Mouse (Mus musculus): ENCODE measurements around the gene Sipa1l3. TPM values are rescaled to one million over a fixed set of nuclear protein-coding genes. Genes with fewer than 3 reads are reported as not detected.

Sipa1l3 gene
- polyA plus RNA-seq, 1 experiment, result 38.2 TPM

DNA sequence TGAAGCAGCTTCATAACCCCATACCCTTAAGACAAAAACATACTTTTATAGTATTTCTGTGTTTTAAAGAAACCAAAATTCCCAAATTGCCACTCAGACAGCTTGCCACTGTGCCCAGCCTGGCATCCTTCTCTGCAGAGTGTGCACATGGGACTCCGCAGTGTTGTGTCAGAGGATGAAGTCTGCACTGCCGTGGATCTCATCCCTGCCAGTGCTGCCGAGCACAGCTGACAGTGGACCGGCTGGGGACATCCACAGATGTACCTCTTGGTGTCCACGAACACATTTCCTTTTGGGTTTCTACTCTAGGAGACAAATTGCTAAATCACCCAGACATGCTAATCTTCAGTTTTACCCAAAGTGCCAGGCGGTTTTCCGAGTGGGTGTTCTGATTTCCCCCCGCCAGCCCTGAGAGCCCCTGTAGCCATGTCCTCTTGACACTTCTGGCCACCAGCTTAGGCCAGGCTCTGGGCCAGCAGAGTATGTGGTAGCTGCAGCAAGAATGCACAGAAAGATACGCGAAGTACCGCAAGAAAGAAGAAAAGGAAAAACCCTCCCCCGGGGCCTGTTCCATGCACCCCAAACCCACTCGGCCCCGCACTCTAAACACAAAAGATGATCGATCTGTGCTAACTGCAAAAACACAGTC lies 127.2 kb downstream of the Sipa1l3 start:
- no peak for DNase-seq (ENCODE audit: extremely low spot score in 1 of 2, low spot score in 1 of 2)

DNA sequence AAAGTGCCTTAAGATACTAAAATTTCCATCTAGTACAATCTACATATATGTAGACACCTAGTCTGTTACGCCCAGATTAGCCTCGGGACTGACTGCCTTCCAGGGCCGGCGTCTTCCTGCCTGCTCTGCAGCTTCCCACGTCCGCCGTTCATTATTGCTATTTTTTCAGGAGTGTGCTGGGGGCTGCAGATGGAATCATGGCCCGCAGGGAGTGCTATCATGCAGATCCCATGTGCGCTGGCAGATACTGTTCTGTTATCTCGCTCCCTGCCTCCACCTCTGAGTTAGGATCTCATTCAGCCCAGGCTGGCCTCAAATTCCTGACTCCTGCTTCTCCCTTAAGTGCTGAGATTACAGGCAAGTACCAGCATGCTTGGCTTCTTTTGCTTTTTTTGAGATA lies 128.2 kb downstream of the Sipa1l3 start:
- no peak for DNase-seq (ENCODE audit: extremely low spot score in 1 of 2, low spot score in 1 of 2)

DNA sequence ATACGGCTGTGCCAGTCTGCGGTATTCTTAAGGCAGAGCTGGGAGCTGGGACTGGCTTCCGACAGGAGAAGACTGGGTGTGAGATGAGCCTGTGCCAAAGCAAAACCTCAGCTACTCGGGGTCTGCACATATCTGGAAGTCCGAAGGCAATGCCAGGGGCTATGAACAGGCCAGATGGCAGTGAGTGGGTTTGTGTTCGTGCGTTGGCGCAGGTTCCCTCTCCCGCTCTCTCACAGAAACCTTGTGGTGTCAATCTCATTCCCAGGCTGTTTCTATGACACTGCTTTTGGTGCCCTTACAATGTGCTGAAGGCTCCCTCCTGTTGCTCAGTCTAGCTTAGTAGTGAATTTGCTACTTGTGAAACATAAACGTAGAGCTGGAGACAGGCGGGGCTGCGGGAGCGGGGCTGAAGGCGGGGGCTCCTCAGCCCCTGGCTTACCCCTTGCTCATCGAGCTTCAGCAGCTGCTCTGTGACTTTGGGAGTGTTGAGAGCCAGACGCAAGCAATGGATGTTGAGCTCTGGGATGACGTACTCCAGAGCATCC lies 130.8 kb downstream of the Sipa1l3 start:
- DNase-seq (ENCODE audit: extremely low spot score in 1 of 2, low spot score in 1 of 2), result peak in 1 of 2 experiments; percentile 72

DNA sequence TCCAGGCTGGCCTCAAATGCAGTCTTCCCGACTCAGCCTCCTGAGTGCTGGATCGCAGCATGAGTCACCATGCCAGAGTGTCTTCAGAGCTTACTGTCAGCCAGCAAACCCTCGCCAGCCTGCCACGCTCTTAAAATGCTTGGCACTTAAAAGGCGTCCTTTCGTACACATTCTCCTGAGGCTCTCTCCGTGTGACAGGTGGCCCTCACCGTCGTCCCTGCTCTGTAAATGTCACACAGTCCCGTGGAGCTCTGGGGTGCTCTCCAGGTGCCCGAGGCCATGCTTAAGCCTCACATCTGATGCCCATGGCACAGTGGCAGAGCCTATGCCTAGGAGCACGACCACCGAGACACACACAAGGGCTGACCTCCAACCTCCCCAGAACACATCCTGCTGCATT lies 132.1 kb downstream of the Sipa1l3 start:
- DNase-seq (ENCODE audit: extremely low spot score in 1 of 2, low spot score in 1 of 2), result no peak

DNA sequence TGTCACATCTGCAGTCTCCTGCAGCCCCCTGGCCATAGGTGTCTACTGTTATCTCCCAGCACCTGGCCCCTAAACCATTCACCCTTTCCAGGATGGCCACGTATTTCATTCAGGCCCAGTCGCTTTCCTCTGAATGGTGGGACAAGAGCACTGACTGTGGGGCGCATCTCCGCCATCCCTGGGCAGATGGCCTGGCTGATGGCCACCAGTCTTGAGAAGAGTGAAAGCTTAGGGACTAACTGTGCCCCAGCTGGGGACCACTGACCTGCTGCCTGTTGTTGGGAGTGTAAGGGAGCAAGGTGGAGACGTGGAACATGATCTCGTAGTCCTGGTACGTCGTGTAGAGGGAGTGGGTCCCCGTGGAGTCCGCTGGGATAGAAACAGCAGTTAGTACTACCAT lies 132.7 kb downstream of the Sipa1l3 start:
- DNase-seq (ENCODE audit: extremely low spot score in 1 of 2, low spot score in 1 of 2), result no peak

DNA sequence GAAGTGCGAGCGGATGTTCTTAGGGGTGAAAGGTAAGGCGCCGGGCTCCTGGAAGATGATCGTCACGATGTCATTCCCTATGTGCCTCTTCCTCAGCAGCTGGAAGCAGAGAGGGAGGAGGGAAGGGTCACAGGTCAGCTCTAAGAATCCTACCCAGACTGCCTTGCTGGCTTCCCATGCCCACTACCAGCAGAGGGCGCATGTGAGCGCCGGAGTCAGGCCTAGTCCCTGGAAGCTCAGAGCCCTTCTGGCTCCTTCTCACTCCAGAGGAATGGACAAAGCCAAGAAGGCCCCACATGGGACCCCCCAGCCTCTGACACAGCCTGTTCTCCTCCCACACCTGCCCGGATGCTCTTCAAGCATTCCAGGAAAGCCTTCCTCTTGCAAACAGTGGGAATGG lies 135.2 kb downstream of the Sipa1l3 start:
- peak in 1 of 2 experiments; percentile 90 for DNase-seq (ENCODE audit: extremely low spot score in 1 of 2, low spot score in 1 of 2)

DNA sequence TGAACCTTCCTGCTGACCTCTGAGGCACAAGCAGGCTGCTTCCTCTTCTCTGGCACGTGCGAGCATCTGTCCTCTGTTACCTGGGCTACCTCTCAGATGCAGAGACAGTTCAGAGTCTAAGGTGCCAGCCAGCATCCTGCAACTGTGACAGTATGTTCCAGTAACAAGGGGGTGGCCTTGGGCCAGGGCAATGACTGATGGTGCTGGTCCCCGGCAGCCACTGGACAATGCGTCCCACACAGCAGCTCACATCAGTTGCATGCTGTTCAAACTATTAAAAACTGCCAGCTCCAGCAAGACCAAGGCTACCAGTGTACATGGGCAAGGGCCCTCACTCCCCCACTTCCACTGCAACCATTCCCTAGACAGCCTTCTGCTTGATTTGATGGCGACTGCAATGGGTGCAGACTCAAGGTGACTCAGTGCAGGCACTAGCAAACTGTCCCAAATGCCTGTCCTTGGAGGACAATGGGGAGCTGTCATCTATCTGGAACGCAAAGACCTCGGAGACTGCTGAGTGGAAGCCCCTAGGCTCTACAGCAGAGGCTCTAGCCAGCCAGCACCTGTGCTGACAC lies 136.9 kb downstream of the Sipa1l3 start:
- no peak for DNase-seq (ENCODE audit: extremely low spot score in 1 of 2, low spot score in 1 of 2)

DNA sequence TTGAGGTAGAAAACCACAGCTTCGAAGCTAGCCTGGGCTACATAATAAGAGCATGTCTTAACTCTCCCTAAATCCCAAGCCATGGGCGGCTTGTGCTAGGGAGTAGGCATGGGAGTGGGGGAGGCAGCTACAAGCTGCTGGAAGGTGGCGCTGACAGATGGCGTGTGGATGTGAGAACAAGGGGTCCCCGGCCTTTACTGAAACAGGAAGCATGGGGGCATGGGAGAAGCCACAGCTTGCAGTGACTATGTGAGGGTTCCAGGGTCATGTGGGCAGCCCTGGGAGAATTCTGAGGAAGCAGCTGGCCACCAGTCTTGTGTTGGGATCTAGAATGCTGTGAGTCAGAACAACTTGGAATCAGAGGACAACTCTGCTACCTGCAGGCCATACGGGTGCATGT lies 144.4 kb downstream of the Sipa1l3 start:
- DNase-seq (ENCODE audit: extremely low spot score in 1 of 2, low spot score in 1 of 2), result no peak

DNA sequence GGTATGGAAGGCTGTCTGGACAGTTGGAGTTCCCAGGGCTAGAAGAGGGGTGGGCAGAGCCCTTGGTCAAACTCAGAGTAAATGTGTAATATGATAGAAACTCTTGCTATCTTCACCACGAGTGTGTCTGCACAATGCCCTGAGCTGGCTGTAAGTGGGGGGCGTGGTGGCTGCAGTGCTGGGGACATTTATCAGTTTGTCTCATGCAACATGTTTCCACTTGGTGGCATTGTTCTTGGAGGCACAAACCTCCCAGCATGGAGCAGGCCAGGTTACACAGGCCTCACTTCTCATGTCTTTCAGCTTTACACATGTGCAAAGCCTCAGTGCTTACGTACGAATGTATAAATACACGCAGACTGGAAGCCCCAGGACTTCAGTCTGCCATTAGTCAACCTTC lies 146.3 kb downstream of the Sipa1l3 start:
- DNase-seq (ENCODE audit: extremely low spot score in 1 of 2, low spot score in 1 of 2), result no peak

DNA sequence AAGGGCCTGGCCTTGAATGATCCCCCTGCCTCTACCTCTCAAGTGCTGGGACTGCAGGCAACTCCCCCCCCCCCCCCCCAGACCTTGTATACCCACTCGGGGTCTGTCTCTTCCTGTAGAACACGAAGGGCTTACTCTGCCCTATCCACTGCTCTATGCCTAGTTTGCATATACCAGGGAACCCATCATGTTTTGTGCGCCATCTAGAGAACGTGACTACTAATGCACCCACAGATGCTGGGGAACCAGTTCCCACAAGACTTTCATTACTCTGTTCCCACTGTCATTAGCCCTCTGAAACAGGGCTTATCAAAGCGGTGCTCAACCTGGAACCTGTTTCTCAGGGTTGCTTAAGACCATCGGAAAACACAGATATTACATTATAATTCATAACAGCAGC lies 148.4 kb downstream of the Sipa1l3 start:
- DNase-seq (ENCODE audit: extremely low spot score in 1 of 2, low spot score in 1 of 2), result peak in 1 of 2 experiments; percentile 38

DNA sequence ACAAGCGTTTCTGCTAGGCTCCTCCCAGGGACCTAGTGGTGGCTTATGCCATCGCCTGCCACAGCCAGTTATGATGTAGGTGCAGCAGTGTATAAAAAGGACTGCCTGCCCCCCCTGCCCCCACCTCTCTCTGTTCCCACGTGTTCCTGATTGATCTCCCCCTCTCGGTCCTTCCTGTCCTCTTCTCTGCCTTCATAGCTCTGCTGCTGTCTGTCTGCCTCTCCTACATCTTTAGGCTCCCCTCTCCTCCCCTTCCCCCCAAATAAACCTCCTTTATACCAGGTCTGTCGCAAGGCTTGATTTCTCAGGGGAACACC lies 150.5 kb downstream of the Sipa1l3 start:
- no peak for DNase-seq (ENCODE audit: extremely low spot score in 1 of 2, low spot score in 1 of 2)

DNA sequence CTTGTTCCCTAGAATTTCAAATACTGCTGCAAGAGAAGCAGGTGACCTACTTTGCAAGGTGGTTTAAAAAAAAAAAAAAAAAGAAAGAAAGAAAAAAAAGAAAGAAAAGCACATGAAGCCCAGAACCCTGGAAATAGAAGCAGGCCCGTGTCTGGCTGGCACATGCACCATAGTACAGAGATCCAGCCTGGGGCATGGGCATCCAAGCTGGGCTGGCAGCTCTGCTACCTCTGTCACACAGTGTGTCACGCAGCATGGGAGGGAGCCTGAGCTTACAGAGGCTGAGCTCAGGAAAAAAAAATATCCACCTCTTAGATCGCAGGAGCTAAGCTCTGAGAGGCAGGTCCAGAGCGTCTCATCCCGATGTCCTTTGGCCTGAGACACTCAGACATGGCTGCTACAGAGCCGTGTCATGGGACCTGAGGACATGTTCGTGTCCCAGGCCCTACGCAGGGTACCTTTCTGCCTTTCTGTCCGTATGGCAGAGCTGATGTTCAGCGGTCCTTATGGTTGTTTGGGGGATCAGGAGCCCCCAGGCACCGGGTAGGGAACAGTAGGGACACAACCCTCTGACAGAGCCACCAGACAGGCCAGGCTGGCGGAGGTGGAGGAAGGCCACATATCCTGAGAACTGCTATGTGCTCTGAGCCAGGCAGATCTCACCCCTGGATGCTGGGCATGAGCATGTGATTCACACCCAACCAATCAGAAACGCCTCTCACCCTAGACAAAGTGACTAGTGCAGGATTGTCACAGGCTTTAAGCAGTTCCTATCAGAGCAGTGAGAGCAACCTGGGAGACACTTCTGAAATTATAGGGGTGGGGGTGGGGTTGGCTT lies 151.1 kb downstream of the Sipa1l3 start:
- DNase-seq (ENCODE audit: extremely low spot score in 1 of 2, low spot score in 1 of 2), result peak in 1 of 2 experiments; percentile 71

DNA sequence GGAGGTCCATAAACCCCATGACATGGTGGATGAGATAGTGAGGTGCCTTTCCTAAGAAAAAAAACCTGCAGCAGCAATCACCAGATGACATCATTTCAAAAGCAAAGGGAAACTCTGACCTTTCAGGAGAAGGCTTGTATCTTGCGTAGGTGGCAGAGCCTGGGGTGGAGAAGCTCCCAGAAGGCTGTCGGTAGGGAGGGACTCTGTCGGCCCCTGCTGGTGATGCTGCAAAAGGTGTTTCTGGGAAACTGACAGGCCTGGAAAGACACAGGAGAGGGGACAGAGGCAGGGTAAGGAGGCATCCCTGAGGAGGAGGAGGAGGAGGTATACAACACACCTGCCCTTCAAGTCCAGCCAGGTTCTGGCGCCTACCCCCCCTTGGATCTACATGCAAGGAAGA lies 154.4 kb downstream of the Sipa1l3 start:
- peak in 1 of 2 experiments; percentile 85 for DNase-seq (ENCODE audit: extremely low spot score in 1 of 2, low spot score in 1 of 2)

DNA sequence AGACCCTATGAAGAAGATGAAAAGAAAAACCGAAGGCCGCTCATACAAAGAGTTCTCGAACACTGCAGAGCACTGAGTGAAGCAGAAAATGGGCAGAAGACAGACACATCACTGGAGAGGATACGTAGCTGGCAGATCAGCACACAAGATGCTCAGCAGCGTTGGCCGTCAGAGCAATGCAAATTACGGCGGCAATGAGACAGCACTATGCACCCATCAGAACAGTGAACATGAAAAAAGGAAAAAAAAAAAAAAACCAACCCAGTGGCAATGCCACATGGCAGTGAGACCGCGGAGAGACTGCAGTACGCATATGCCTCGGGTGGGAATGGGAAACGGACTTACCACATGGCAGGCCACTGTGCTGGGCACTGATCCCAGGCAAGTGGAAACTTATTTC lies 156.9 kb downstream of the Sipa1l3 start:
- DNase-seq (ENCODE audit: extremely low spot score in 1 of 2, low spot score in 1 of 2), result no peak

DNA sequence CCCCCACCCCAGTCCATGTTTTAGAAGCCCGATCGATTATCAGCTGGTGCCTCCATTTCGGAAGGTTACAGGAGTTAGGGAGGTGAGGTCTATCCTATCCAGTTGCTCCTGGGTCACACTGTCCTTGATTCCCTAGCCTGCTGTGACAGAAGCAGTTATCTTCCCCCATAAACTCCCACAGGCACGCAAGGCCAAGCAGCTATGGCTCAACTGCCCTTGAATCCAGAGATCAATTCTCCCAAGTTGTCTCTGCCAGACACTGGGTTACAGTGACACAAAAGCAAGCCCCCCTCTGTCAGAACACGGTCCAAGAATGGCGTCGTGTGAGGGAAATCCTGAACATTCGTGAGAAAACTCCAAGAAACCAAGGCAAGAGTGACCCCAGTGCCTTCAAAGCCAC lies 163.0 kb downstream of the Sipa1l3 start:
- DNase-seq (ENCODE audit: extremely low spot score in 1 of 2, low spot score in 1 of 2), result no peak

DNA sequence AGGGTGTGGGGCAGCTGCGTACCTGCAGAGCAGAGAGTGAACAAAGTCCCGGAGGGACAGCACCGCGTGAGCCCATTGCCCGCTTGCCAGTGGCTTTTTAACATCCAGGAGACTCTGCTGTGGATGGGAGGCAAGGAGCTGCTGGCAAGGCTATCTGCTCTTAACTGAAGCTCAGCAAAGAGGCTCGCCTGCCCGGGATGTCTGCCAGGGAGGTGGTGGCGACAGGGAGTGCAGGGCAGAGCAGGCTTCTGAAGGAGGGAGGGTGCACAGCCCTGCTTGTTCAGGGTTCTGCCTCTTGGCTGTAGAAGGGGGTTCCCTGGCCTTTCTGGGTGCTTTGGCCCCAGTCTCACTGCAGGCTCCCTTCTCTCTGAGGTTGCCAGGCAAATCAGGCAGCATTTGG lies 164.3 kb downstream of the Sipa1l3 start:
- peak; percentile 52 to 60 for DNase-seq (ENCODE audit: extremely low spot score in 1 of 2, low spot score in 1 of 2)

DNA sequence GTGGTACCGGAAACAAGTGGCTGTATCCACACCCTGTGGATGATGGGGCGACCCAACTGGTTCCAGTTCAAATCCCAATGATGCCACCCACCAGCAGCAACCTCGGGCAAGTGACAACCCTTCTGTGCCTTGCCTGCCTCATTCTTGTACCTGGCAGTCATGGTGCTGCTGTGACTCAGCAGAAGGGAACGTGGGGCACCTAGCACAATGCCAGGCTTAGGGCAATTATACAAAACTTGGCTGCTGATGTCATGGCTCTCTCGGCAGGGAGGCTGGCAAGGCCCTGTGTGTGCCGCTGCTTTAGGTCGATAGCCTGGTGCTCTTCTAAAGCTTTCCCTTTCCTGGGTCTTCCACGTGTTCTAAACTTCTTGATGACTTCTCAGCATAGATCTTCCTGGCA lies 166.2 kb downstream of the Sipa1l3 start:
- no peak for DNase-seq (ENCODE audit: extremely low spot score in 1 of 2, low spot score in 1 of 2)

DNA sequence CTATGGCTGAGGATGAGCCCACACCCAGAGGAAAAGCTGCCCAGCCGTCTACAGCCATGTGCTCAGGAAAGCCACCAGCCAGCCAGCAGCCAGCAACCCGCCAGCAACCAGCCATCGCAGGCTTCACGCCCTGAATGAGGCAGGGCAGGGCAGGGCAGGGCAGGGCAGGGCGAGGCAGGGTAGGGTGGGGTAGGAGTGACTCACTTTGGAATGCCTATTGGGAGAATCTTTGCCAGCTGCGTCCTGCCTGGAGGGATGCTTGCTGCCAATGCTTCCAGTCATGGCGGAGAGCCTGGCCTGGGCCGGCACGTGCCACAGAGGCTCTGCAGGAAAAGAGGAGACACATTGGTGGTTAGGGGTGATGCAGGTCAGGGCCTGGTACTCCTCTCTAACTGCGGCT lies 168.0 kb downstream of the Sipa1l3 start:
- DNase-seq (ENCODE audit: extremely low spot score in 1 of 2, low spot score in 1 of 2), result no peak

DNA sequence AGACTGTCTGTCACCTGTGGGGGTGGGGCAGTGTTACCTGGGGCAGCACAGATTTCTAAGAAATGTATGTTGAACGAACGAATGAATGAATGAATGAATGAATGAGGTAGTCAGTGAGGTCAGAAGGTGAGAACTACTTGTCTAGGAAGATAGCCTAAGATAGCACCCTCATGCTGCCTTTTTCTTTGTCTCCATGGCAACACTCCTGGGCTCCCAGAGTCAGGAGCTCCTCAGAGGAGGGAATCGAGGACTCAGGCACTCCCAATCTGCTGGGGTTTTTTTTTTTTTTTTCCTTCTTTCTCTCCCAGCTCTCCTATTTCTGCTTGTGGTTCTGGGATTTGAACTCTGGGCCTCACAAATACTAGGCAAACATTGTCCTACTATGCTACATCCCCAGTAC lies 172.2 kb downstream of the Sipa1l3 start:
- peak in 1 of 2 experiments; percentile 60 for DNase-seq (ENCODE audit: extremely low spot score in 1 of 2, low spot score in 1 of 2)

DNA sequence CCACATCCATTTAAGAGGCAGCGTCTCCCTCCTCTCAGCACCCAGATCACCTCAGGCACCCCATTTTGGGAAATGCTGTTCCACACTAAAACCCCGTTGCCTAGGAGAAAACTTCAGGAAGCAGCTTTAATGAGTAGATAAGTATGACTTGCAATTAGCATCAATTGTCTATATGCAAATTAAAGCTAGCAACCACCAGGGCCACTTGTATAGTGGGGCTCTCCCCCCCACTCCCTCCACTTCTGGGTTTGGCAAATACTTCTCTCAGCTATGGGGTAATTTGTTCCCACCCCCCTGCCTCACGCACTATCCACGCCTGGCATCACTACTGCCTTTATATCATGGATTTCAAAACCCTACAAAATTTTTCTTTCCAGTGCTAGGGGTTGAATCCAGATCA lies 172.9 kb downstream of the Sipa1l3 start:
- no peak for DNase-seq (ENCODE audit: extremely low spot score in 1 of 2, low spot score in 1 of 2)

DNA sequence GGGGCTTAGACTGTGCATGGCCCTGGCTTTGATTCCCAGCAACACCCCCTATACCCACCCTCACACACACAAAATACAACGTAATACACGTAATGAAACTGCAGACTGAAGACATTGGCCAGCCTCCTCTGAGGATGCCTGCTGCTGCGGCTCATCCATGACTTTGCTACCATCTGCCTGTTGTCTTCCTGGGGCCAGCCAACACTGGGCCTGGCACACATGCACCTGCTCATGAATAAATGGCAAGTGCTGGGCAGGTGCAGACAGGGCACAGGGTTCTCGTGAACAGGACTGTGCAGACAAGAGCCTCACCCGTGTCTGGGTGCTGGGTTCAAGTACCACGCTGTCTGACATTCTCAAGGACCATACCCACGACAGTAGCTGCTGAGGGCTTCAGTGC lies 174.7 kb downstream of the Sipa1l3 start:
- DNase-seq (ENCODE audit: extremely low spot score in 1 of 2, low spot score in 1 of 2), result no peak

Measured in frontal cortex, adult 2 months (tissue).